Mouse (Mus musculus) heart, embryonic 10.5 days (tissue): ENCODE data around the gene Sema7a. TPM values are rescaled to one million over a fixed set of nuclear protein-coding genes. Genes with fewer than 3 reads are reported as not detected.

ENCODE experiments used
- DNase-seq: peaks from one replicate; pipeline ENCODE4 v3.0.0-alpha.2; 2017; ENCODE audit warnings: low spot score
- H3K27ac ChIP-seq: fragments of 300-500 bp; sonication (generic); 2 replicates; pipeline ENCODE4 v1.5.1; 2016; ENCODE audit warnings: mild to moderate bottlenecking
- H3K27me3 ChIP-seq: fragments of 300-500 bp; sonication (generic); 2 replicates; pipeline ENCODE4 v1.6.1; 2016; ENCODE audit warnings: mild to moderate bottlenecking; ENCODE audit not compliant: poor library complexity, insufficient read depth, severe bottlenecking
- H3K36me3 ChIP-seq: fragments of 300-500 bp; sonication (generic); 2 replicates; pipeline ENCODE4 v1.6.1; 2016; ENCODE audit warnings: mild to moderate bottlenecking, moderate library complexity
- H3K4me1 ChIP-seq: fragments of 300-500 bp; sonication (generic); 2 replicates; pipeline ENCODE4 v1.6.1; 2016; ENCODE audit warnings: mild to moderate bottlenecking
- H3K4me3 ChIP-seq: fragments of 300-500 bp; sonication (generic); 2 replicates; pipeline ENCODE4 v1.5.1; 2016; ENCODE audit warnings: mild to moderate bottlenecking, moderate library complexity
- H3K9me3 ChIP-seq: fragments of 300-500 bp; sonication (generic); 2 replicates; pipeline ENCODE4 v1.6.1; 2016; ENCODE audit warnings: mild to moderate bottlenecking, moderate library complexity
- WGBS: fragments of 180-500 bp; shearing (Covaris S2); methylation state at CpG from one replicate; pipeline ENCODE4 v1.1.7; 2016; 5-methylcytosine and 5-hydroxymethylcytosine counted together
- polyA plus RNA-seq: library from polyadenylated mRNA; unstranded; fragments of >200 nt; fragmentation: Nextera tagmentation; extraction: Ambion mirVana; gene quantifications from 2 replicates; pipeline ENCODE4 v1.2.1, GENCODE M21; 2016

Sema7a gene
- polyA plus RNA-seq, 1 experiment from 2014 or later: 0.16 TPM

- 89% methylated on average over 8 of the region's 8 CpGs for WGBS
- no peaks in the 10 kb centered on the region for H3K4me1 ChIP-seq
- no peak for DNase-seq
- H3K4me3 ChIP-seq: no peak overlapping the region
- peaks cover 53% of the 10 kb centered on the region for H3K27me3 ChIP-seq
- H3K36me3 ChIP-seq: no peaks in the 10 kb centered on the region
- H3K9me3 ChIP-seq: no peaks in the 10 kb centered on the region
- H3K27ac ChIP-seq: no peak overlapping the region
Observed at GRCm38 (mm10) chr9:57985304-57985703, 45.4 kb downstream of the Sema7a start.

DNA sequence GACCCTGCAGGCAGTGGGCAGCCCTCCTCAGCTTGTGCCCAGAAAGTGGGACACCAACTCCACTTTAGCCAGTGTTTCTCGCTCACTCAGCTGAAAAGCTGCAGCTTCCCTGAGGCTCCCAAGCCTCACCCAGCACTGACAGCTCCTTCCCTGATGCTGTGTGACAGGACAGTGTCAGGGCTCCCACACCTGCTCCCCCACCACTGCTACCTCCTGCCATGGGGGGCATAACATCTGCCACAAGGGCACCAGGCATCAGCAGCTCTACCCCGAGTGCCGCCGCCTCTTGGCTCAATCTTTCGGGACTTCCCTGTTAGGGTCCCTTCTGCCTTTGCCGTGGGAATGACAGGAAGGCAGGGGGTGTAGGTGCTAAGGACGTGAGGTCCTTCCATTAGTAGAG, 46.4 kb downstream of the Sema7a start:
- H3K36me3 ChIP-seq: no peaks in the 10 kb centered on the region
- H3K27ac ChIP-seq: no peak overlapping the region; the same call in 1 of the 2 replicates

GRCm38 (mm10) chr9:57988098-57988497, 48.2 kb downstream of the Sema7a start:
- no peak for DNase-seq
- no peaks in the 10 kb centered on the region for H3K36me3 ChIP-seq
- H3K4me1 ChIP-seq: peaks cover 4% of the 10 kb centered on the region; the same call in 1 of the 2 replicates
- H3K27ac ChIP-seq: no peak overlapping the region
- WGBS: 88% methylated on average over 2 of the region's 2 CpGs
- peaks cover 54% of the 10 kb centered on the region for H3K27me3 ChIP-seq
- H3K4me3 ChIP-seq: no peak overlapping the region
- H3K9me3 ChIP-seq: no peaks in the 10 kb centered on the region

More for the DNA sequence above, 46.4 kb downstream of the Sema7a start:
- 55% methylated on average over 7 of the region's 7 CpGs for WGBS
- Histone ChIP-seq H3K27me3 (peaks cover 44% of the 10 kb centered on the region), H3K4me1 (no peaks in the 10 kb centered on the region), H3K9me3 (no peaks in the 10 kb centered on the region), H3K4me3 (no peak overlapping the region)
- DNase-seq: no peak

DNA sequence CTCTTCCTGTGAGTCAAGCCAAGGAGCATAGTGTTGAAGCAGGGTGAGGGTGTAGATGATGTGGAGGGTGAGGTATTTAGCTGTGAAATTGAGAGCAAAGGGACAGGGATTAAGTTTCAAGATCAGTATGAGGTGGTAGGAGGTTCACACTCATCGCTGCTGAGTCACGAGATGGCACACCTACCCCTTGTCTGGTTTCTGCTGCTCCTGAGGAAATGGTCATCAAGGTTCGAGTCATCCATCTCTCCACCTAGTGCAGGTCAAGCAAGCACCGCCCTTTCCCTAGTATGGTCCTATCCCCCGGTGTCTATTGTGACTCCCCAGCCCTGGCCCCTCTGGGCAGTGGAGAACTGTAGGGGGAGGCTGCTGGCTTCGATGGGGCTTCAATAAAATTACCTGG, 49.4 kb downstream of the Sema7a start:
- no peak for DNase-seq
- 80% methylated on average over 6 of the region's 6 CpGs for WGBS
- H3K4me1 ChIP-seq: peaks cover 10% of the 10 kb centered on the region; the same call in 1 of the 2 replicates
- H3K4me3 ChIP-seq: no peak overlapping the region
- H3K9me3 ChIP-seq: no peaks in the 10 kb centered on the region
- H3K27me3 ChIP-seq: peaks cover 54% of the 10 kb centered on the region
- H3K36me3 ChIP-seq: no peaks in the 10 kb centered on the region
- peak overlapping the region; percentile 8; the same call in 1 of the 2 replicates for H3K27ac ChIP-seq

GRCm38 (mm10) chr9:57990438-57991110, 50.7 kb downstream of the Sema7a start:
- no peak for DNase-seq
- WGBS: 27% methylated on average over 10 of the region's 10 CpGs

GRCm38 (mm10) chr9:57992060-57992459, 52.1 kb downstream of the Sema7a start:
- Histone ChIP-seq H3K27ac (no peak overlapping the region), H3K9me3 (no peaks in the 10 kb centered on the region), H3K27me3 (peaks cover 47% of the 10 kb centered on the region), H3K36me3 (no peaks in the 10 kb centered on the region), H3K4me3 (no peak overlapping the region), H3K4me1 (peaks cover 10% of the 10 kb centered on the region; the same call in 1 of the 2 replicates)
- DNase-seq: no peak
- 77% methylated on average over 3 of the region's 3 CpGs for WGBS

More at GRCm38 (mm10) chr9:57990438-57991110, 50.7 kb downstream of the Sema7a start:
- peaks cover 52% of the 10 kb centered on the region for H3K27me3 ChIP-seq
- no peaks in the 10 kb centered on the region for H3K9me3 ChIP-seq
- H3K4me1 ChIP-seq: peaks cover 10% of the 10 kb centered on the region; the same call in 1 of the 2 replicates
- no peak overlapping the region for H3K27ac ChIP-seq
- H3K4me3 ChIP-seq: no peak overlapping the region
- no peaks in the 10 kb centered on the region for H3K36me3 ChIP-seq

GRCm38 (mm10) chr9:57992781-57993591, 53.1 kb downstream of the Sema7a start:
- H3K4me1 ChIP-seq: peaks cover 16% of the 10 kb centered on the region
- no peaks in the 10 kb centered on the region for H3K36me3 ChIP-seq
- no peak overlapping the region for H3K27ac ChIP-seq
- WGBS: 58% methylated on average over 8 of the region's 8 CpGs
- peaks cover 47% of the 10 kb centered on the region for H3K27me3 ChIP-seq
- no peak overlapping the region for H3K4me3 ChIP-seq
- DNase-seq: no peak
- H3K9me3 ChIP-seq: no peaks in the 10 kb centered on the region

DNA sequence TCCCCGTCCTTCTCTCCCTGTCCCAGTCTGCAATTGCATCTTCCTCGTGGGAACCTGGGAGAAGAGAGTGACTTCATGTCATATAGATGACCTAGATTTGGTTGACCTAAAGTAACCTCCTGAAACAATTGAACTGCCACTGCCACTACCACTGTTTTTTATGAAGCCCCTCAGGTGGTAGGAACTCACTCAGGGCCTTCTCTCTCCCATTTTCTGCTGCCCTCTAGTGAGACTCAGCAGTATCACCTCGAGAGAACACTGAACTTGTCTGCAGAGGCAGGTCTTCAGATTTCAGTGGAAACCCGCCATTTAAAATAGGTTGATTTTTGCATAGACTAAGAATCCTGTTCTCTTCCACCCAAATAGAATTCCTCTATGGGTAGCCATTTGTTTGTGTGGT, 55.4 kb downstream of the Sema7a start:
- no peaks in the 10 kb centered on the region for H3K9me3 ChIP-seq
- WGBS: 32% methylated on average over 4 of the region's 4 CpGs
- no peak overlapping the region for H3K27ac ChIP-seq
- DNase-seq: no peak
- peaks cover 48% of the 10 kb centered on the region for H3K27me3 ChIP-seq
- H3K36me3 ChIP-seq: no peaks in the 10 kb centered on the region
- no peak overlapping the region for H3K4me3 ChIP-seq
- H3K4me1 ChIP-seq: peaks cover 18% of the 10 kb centered on the region

DNA sequence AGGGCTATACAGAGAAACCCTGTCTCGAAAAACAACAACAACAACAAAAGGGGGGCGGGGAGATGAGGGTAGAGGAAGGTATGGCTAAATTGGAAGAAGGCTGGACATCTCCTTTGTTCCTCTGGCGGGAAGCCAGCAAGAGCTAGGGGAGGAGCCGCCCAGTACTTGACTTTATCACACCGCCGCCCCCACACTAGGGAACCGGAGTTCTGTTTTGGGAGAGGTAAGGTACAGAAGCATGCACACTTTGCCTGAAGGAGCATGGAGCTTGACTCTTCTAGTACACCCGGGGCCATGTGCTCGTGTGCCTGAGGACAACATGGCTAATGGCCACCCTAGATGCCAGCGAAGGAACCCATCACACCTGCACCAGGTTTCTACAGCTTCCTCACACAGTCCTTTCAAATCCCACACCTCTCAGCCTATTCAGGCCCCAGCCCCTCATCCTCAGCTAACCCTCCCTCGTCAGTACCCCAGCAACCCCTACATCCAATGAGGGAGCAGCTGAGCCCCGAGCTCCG, 57.7 kb downstream of the Sema7a start:
- Histone ChIP-seq H3K27me3 (peaks cover 50% of the 10 kb centered on the region), H3K4me3 (peak overlapping the region; percentile 52), H3K36me3 (no peaks in the 10 kb centered on the region), H3K27ac (peak overlapping the region; percentile 16; the same call in 1 of the 2 replicates), H3K4me1 (peaks cover 18% of the 10 kb centered on the region), H3K9me3 (no peaks in the 10 kb centered on the region)
- WGBS: 16% methylated on average over 13 of the region's 13 CpGs
- no peak for DNase-seq

DNA sequence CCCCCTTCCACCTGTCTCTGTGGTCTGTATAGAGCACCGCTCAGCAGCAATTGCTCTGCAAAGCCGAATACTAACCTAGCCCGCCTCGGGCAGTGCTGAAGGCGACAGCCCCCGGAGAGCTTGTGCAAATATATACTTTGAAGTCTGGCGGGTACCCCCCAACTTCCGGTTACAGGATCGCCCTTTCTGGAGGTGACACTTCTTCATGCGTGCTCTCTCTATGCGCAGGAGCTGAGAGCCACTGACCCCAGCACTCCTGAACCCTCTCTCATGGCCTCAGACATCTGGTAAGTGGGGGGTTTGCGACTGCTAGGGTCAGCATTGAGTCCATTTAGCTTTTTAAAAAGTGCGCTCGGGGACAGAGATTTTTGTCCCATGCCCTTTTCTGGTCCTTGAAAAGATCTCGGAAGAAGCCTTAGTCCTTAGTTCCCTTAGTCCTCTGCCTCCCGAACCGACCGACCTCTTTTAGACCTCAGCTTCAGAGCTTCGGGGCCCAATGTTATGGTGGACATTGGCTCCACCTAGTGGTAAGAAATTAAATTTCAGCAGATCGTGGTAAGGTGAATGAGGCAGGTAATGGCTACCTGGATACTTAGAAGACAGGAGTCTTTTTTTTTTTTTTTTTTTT, 58.2 kb downstream of the Sema7a start:
- H3K27me3 ChIP-seq: peaks cover 50% of the 10 kb centered on the region
- peak overlapping the region; percentile 16; the same call in 1 of the 2 replicates for H3K27ac ChIP-seq
- H3K36me3 ChIP-seq: no peaks in the 10 kb centered on the region
- peaks cover 14% of the 10 kb centered on the region for H3K4me1 ChIP-seq
- DNase-seq: no peak
- WGBS: under 1% methylated on average over 20 of the region's 20 CpGs
- no peaks in the 10 kb centered on the region for H3K9me3 ChIP-seq
- peak overlapping the region; percentile 52 for H3K4me3 ChIP-seq

DNA sequence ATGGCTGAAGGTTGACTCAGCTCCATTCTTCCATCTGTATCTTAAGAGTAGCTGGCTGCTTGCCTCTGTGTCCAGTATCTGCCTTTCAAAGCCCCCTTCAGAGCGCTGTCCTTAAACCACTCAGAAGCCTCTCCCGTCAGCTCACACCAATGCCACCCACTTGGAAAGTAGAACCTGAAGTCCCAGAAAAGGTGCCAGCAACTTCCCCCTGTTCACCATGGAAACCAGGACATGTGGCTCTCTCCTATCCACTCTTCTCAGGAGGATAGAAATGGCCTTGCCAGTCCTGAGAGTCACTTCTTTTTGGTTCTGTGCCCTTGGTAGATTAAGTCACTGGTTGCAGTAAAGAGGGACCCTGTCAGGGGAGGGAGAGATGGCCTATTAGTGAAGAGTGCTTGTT, 58.8 kb downstream of the Sema7a start:
- Histone ChIP-seq H3K36me3 (no peaks in the 10 kb centered on the region), H3K4me3 (no peak overlapping the region), H3K9me3 (no peaks in the 10 kb centered on the region), H3K27me3 (peaks cover 50% of the 10 kb centered on the region), H3K4me1 (peaks cover 10% of the 10 kb centered on the region), H3K27ac (no peak overlapping the region)
- no peak for DNase-seq
- WGBS: 38% methylated on average over 2 of the region's 2 CpGs

GRCm38 (mm10) chr9:57999676-58000075, 59.8 kb downstream of the Sema7a start:
- no peak overlapping the region for H3K4me3 ChIP-seq
- 43% methylated on average over 2 of the region's 2 CpGs for WGBS

More at GRCm38 (mm10) chr9:57999676-58000075, 59.8 kb downstream of the Sema7a start:
- no peaks in the 10 kb centered on the region for H3K36me3 ChIP-seq
- no peak overlapping the region for H3K27ac ChIP-seq
- peaks cover 54% of the 10 kb centered on the region for H3K27me3 ChIP-seq
- no peak for DNase-seq
- peaks cover 9% of the 10 kb centered on the region for H3K4me1 ChIP-seq
- H3K9me3 ChIP-seq: no peaks in the 10 kb centered on the region
